Mouse (Mus musculus): ENCODE results near the gene Atp8a1. TPM values are rescaled to one million over a fixed set of nuclear protein-coding genes. Genes with fewer than 3 reads are reported as not detected.

The Atp8a1 gene
- polyA plus RNA-seq, 1 experiment from 2014 or later = 49.4 TPM

DNA sequence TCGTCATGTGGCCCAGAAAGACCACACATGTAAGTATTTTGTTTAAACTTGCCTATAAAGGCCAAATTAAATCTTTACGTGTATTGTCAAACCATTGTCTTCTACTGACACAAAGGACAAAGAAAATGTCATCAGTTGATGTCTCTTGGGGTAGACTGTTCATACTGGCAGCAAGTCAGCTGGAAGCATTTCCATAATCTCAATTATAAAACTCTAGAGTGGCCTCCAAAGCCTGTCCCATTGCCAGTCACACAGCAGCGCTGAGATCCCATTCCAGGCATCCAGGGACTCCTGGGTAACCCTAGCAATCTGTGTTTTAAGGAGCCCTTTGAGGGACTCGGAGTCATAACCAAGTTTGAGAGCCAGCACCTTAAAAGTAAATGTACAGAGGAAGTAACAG, 48.9 kb downstream of the Atp8a1 start:
- no peaks in the 10 kb centered on the region for H3K27me3 ChIP-seq
- no peak overlapping the region for H3K9ac ChIP-seq
- no peak for ATAC-seq (ENCODE audit: low FRiP score, low read depth)
- H3K4me3 ChIP-seq = no peak overlapping the region
- WGBS = 55% methylated on average over 4 of the region's 4 CpGs
- no peak overlapping the region for H3K27ac ChIP-seq (replicated peaks)
- H3K9me3 ChIP-seq = no peaks in the 10 kb centered on the region
- H3K4me2 ChIP-seq = no peak overlapping the region
- H3K36me3 ChIP-seq = no peaks in the 10 kb centered on the region
- H3K4me1 ChIP-seq (replicated peaks) = peaks cover 21% of the 10 kb centered on the region

DNA sequence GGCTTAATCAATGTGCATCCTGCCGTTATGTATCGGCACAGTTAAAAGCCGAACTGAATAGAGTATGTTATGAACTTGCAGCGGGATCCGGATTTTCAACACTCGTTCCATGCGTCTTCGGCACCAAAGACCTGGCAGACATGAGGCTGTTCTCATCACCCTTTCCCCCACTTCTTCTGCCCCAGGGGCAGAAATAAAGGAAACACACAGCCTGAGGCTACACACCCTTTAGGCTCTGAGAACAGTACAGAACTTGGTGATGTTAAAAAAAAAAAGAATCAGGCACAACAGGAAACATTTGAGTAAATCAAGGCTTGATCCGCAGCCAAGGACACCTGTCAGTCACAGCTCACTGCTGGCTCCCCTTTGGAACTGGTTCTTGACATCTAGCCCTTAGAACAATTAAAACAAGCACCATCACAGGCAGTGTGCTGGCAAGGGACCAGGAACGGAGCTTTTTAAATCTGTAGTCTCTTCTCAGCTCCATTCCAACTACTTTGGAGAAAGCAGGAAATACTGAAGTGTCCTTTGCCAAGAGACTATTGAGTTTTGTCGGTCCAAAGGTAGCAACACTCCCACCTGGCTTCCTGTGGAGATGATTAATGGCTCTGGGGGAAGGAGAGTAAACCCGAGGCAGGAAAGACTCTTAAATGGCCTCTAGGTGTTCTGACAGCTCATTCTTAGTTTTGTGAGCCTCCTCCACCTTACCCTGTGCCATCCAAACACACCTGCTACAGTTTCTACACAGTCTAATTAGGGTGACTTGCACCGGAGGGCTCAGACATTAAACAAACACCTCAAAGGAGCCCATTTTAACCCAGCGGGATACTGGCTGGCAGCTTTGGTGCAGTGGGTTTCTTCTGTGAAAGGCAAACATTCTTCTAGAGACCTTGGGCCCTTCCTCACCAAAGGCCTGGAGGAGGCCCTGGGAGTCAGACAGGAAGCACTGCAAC, 50.0 kb downstream of the Atp8a1 start:
- H3K9me3 ChIP-seq = no peaks in the 10 kb centered on the region
- H3K36me3 ChIP-seq = no peaks in the 10 kb centered on the region
- 61% methylated on average over 14 of the region's 14 CpGs for WGBS
- peaks cover 21% of the 10 kb centered on the region for H3K4me1 ChIP-seq (replicated peaks)
- ATAC-seq (ENCODE audit: low FRiP score, low read depth) = 0 out of 2 replicates have a peak, but pooled peaks have one; percentile 31
- no peaks in the 10 kb centered on the region for H3K27me3 ChIP-seq
- no peak overlapping the region for H3K4me3 ChIP-seq
- no peak overlapping the region for H3K9ac ChIP-seq
- H3K27ac ChIP-seq (replicated peaks) = peak overlapping the region; percentile 21
- H3K4me2 ChIP-seq = no peak overlapping the region

DNA sequence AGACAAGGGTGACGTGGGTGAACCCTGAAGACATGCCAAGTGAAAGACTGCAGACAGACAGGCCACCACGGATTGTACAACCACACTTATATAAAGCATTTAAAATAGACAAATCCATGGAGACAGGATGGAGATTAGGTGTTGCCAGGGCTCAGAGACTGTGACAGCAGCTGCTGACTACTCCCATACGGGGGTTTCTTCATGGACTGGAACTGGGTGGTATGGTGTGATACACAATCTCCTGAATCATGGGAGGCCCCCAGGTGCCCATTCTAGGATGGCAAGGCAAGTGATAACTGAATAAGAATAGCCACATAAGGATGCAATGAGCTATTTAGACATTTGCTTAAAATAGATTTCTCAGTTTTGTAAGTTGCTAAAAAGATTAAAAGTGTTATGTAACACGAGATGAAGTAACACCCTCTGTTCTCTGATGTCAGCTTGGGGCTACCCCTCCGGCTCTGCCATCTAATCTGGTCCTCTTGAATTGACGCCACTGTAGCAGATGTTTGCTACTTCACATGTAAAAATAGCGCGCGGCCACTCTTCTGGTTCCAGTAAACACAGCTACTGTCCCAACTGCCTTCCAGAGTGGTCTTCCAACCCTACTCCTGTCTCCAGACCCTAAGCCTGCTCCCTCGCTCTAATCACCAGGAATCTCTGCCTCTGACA, 53.0 kb downstream of the Atp8a1 start:
- peaks cover 21% of the 10 kb centered on the region for H3K4me1 ChIP-seq (replicated peaks)
- 84% methylated on average over 10 of the region's 10 CpGs for WGBS

DNA sequence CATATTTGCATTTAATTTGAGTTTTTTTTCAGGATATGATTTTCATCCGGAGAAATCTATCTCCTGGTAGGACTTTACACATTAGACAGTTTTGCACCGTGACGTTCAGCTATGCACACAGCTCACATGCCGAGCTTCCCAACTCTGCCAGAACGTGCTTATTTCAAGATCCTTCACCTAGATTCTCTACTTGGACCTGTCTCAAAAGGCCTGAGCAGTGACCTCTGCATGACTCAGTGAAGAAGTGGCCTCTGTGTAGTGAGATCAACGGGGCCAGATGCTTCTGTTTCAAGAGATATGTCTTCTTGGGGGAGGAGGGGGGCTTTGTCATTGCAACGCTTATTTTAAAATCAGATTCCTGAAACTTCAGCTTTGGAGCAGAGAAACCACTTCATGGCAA, 64.5 kb downstream of the Atp8a1 start:
- 78% methylated on average over 7 of the region's 7 CpGs for WGBS
- 0 out of 2 replicates have a peak, but pooled peaks cover 3% of the 10 kb centered on the region for H3K4me1 ChIP-seq (replicated peaks)
- H3K9ac ChIP-seq = no peak overlapping the region
- no peaks in the 10 kb centered on the region for H3K27me3 ChIP-seq
- H3K4me2 ChIP-seq = no peak overlapping the region
- H3K36me3 ChIP-seq = no peaks in the 10 kb centered on the region
- no peaks in the 10 kb centered on the region for H3K9me3 ChIP-seq
- ATAC-seq (ENCODE audit: low FRiP score, low read depth) = no peak
- H3K4me3 ChIP-seq = no peak overlapping the region
- H3K27ac ChIP-seq (replicated peaks) = no peak overlapping the region

More for the DNA sequence above, 53.0 kb downstream of the Atp8a1 start:
- no peak for ATAC-seq (ENCODE audit: low FRiP score, low read depth)
- Histone ChIP-seq H3K27ac (replicated peaks) (no peak overlapping the region), H3K4me3 (no peak overlapping the region), H3K9me3 (no peaks in the 10 kb centered on the region), H3K27me3 (no peaks in the 10 kb centered on the region), H3K4me2 (no peak overlapping the region), H3K9ac (no peak overlapping the region), H3K36me3 (no peaks in the 10 kb centered on the region)

DNA sequence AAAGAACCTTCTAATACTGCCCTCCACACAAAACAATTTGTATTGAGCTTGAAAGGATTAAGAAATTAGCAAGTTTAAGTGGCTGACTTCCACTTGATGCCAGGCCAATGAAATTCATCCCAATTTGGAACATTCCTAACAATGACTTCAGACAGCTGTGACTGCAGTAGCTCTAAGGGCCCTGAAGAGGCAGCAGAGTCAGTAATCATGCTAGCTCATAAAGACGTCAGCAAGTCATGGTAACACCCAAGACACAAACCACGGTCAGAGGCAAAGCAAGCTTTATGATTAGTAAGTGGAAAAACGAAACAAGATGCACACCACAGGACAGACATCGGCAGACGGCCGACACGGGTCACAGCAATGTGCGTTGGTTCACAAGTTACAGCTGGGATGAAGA, 69.2 kb downstream of the Atp8a1 start:
- 0 out of 2 replicates have a peak, but pooled peaks cover 3% of the 10 kb centered on the region for H3K4me1 ChIP-seq (replicated peaks)
- 72% methylated on average over 8 of the region's 8 CpGs for WGBS
- H3K9me3 ChIP-seq = no peaks in the 10 kb centered on the region
- no peak overlapping the region for H3K9ac ChIP-seq
- H3K36me3 ChIP-seq = peaks cover 8% of the 10 kb centered on the region
- H3K4me3 ChIP-seq = no peak overlapping the region
- H3K4me2 ChIP-seq = no peak overlapping the region
- H3K27me3 ChIP-seq = no peaks in the 10 kb centered on the region
- ATAC-seq (ENCODE audit: low FRiP score, low read depth) = peak; percentile 79
- H3K27ac ChIP-seq (replicated peaks) = no peak overlapping the region

DNA sequence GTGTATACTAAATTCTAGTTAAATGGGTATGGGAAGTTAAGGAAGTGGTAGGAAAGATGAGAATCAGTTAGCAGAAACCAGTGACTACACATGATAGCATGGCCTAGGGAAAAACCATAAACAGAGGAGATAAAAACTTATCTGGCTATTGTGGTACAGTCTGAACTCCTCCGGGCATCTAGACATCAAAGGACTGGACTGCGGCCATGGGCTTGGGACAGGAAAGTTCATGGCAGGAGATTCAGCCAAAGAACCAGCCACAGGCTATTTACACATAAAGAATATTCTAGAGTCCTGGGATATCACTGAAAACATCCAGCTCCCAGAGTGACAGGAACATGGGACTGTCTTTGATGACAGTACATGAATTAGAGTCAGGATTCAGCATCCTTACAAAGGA, 73.0 kb downstream of the Atp8a1 start:
- Histone ChIP-seq H3K9ac (no peak overlapping the region), H3K27me3 (no peaks in the 10 kb centered on the region), H3K4me3 (no peak overlapping the region), H3K9me3 (no peaks in the 10 kb centered on the region), H3K4me2 (no peak overlapping the region), H3K36me3 (peaks cover 16% of the 10 kb centered on the region), H3K27ac (replicated peaks) (no peak overlapping the region), H3K4me1 (replicated peaks) (no peaks in the 10 kb centered on the region)
- ATAC-seq (ENCODE audit: low FRiP score, low read depth) = no peak
- 91% methylated on average over 2 of the region's 2 CpGs for WGBS

DNA sequence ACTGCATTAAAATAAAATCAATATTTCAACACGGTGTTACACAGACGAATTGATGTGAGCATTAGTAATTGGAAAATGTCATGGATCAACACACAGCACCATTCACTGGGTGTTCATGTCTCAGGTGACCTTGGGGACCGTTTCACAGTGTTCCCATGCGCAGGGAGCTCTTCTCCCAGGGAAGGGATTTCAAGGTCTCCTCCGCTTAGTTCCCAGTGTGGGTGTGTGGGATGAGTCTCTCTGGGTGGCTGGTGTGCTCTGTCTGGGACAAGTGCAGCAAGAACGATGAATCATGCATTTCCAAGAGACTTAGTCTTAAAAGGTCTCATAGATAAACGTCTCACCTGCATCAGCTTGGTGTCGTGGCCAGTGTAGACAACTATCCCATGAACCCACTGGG, 78.5 kb downstream of the Atp8a1 start:
- no peaks in the 10 kb centered on the region for H3K9me3 ChIP-seq
- 91% methylated on average over 8 of the region's 8 CpGs for WGBS
- H3K9ac ChIP-seq = no peak overlapping the region
- no peak overlapping the region for H3K4me2 ChIP-seq
- no peak overlapping the region for H3K27ac ChIP-seq (replicated peaks)
- H3K36me3 ChIP-seq = peaks cover 15% of the 10 kb centered on the region; the same call in 1 of the 2 replicates
- no peak overlapping the region for H3K4me3 ChIP-seq
- ATAC-seq (ENCODE audit: low FRiP score, low read depth) = no peak
- no peaks in the 10 kb centered on the region for H3K27me3 ChIP-seq
- H3K4me1 ChIP-seq (replicated peaks) = no peaks in the 10 kb centered on the region

DNA sequence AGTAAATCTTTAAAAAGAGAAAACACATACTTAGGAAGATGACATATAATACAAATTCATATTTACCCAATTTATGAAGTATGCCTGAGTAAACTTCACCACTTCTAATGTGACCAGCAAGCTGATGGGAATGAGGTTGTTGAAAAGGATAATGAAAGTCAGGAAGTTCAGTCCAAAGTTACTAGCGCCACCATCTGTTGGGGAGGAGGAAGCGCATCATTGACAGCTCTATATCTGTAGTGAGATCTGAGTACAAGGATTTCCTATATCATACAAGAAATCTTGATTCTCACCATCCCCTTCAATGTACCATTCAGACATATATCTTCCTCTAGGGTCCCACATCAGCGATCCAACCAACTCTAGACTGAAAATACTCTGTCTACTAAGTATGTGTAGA, 82.4 kb downstream of the Atp8a1 start:
- no peak for ATAC-seq (ENCODE audit: low FRiP score, low read depth)
- Histone ChIP-seq H3K9me3 (no peaks in the 10 kb centered on the region), H3K27ac (replicated peaks) (no peak overlapping the region), H3K4me2 (no peak overlapping the region), H3K4me3 (no peak overlapping the region), H3K9ac (no peak overlapping the region), H3K27me3 (no peaks in the 10 kb centered on the region), H3K4me1 (replicated peaks) (no peaks in the 10 kb centered on the region), H3K36me3 (peaks cover 18% of the 10 kb centered on the region)
- 95% methylated on average over 3 of the region's 3 CpGs for WGBS

DNA sequence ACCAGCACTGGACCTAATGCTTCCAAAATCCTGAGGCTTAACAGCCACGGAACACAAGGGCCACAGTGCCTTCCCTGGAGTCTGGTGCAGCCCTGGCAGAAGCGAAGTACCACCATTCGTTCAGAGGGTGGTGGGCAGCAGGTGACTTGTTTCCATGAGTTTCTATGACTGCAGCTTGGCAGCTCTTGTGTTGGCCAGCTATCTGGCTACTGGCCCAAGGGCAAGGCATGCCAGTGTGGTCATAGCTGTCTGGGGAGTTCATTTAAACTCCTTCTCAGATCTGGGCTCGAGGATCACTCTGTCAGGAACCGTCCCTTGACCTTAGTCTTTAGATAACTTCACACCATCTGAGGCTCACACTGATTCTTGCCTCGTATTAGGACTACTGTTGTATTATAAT, 89.1 kb downstream of the Atp8a1 start:
- Histone ChIP-seq H3K27ac (replicated peaks) (no peak overlapping the region), H3K4me1 (replicated peaks) (peaks cover 3% of the 10 kb centered on the region; the same call in 1 of the 2 replicates), H3K9me3 (no peaks in the 10 kb centered on the region), H3K4me3 (no peak overlapping the region), H3K36me3 (peaks cover 19% of the 10 kb centered on the region), H3K27me3 (no peaks in the 10 kb centered on the region), H3K9ac (no peak overlapping the region), H3K4me2 (no peak overlapping the region)
- 85% methylated on average over 6 of the region's 6 CpGs for WGBS
- peak; percentile 31; the same call in 1 of the 2 replicates for ATAC-seq (ENCODE audit: low FRiP score, low read depth)

DNA sequence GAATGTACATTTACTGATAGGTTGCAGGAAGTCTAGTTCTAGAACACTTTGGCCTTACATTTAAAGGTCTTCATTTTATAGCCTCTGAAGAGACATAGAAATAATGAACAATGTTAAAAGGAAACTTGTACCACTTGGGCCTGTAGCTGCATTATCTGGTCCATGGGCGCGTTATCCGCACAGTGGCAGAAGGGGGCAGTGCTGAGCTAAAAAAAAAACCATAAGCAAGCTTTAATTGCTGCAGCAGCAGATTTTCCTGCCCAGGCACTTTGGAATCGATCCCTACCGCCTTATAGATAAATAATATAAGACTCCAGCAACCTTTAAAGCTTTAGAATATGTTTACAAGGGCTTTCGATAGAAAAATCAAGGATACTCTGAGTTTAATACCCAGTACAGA, 91.1 kb downstream of the Atp8a1 start:
- 21% methylated on average over 6 of the region's 6 CpGs for WGBS
- no peaks in the 10 kb centered on the region for H3K9me3 ChIP-seq
- H3K27me3 ChIP-seq = no peaks in the 10 kb centered on the region
- peaks cover 13% of the 10 kb centered on the region for H3K4me1 ChIP-seq (replicated peaks)
- peaks cover 14% of the 10 kb centered on the region for H3K36me3 ChIP-seq
- H3K27ac ChIP-seq (replicated peaks) = no peak overlapping the region
- no peak for ATAC-seq (ENCODE audit: low FRiP score, low read depth)
- H3K4me3 ChIP-seq = no peak overlapping the region
- H3K4me2 ChIP-seq = no peak overlapping the region
- H3K9ac ChIP-seq = no peak overlapping the region

DNA sequence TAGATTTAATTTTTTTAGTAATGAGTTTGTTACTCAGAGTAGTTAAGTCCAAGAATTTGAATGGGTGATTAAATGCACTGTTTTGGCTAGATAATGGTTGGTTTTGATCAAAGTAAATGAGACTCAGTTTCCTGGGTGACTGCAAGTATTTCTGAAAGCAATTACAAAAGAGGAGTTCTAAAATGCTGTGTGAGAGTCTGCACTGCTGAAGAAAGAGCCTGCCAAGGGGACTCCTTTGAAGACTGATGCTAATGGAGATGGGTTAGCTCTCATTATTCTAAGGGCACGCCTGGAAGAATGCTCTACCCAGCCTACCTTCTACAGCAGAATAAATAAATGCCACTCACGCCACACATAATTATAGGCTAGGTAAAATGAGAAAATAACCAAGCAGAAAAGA, 94.2 kb downstream of the Atp8a1 start:
- H3K4me3 ChIP-seq = no peak overlapping the region
- H3K4me2 ChIP-seq = no peak overlapping the region
- no peaks in the 10 kb centered on the region for H3K27me3 ChIP-seq
- H3K9me3 ChIP-seq = no peaks in the 10 kb centered on the region
- peak overlapping the region; percentile 67 for H3K27ac ChIP-seq (replicated peaks)
- WGBS = 19% methylated on average over 2 of the region's 2 CpGs
- H3K9ac ChIP-seq = no peak overlapping the region
- peak; percentile 55 for ATAC-seq (ENCODE audit: low FRiP score, low read depth)
- peaks cover 13% of the 10 kb centered on the region for H3K4me1 ChIP-seq (replicated peaks)
- peaks cover 12% of the 10 kb centered on the region for H3K36me3 ChIP-seq

DNA sequence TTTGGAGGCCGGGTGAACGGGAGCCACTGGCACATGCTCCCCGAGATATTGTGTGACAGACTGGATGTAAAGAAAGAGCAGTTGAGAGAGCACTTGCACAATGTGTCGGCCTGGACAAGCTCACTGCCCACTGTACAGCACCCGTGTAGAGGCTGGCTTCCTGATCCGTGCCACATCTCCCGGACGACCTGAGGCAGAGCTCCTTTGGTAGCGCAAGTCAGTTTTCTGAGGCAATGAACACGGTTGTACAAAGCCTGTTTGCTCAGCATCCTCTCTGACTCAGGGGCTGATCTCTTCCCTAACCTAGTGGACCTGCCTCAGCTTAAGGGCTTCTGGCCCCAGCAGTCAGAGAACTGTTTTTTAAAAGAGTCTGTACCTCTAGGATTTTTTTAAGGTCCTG, 94.6 kb downstream of the Atp8a1 start:
- Histone ChIP-seq H3K36me3 (peaks cover 9% of the 10 kb centered on the region), H3K4me3 (no peak overlapping the region), H3K9me3 (no peaks in the 10 kb centered on the region), H3K4me1 (replicated peaks) (peaks cover 13% of the 10 kb centered on the region), H3K4me2 (peak overlapping the region; percentile 0; the same call in 1 of the 2 replicates), H3K27me3 (no peaks in the 10 kb centered on the region), H3K9ac (no peak overlapping the region), H3K27ac (replicated peaks) (peak overlapping the region; percentile 67)
- WGBS = 14% methylated on average over 10 of the region's 10 CpGs
- peak; percentile 80 for ATAC-seq (ENCODE audit: low FRiP score, low read depth)

Data from hindbrain, embryonic 15.5 days (tissue).